Mouse (Mus musculus): ENCODE data around the gene Gm47985. TPM values are rescaled to one million over a fixed set of nuclear protein-coding genes. Genes with fewer than 3 reads are reported as not detected.
"Not testable (repeated sequence)": the region's sequence is repeated elsewhere in the genome, so short reads cannot be mapped to it uniquely, and the experiment has no call there.

Gm47985 gene
- polyA plus RNA-seq, 1 experiment from 2014 or later: 1.1 TPM

GRCm38 (mm10) chr1:151209824-151210355, 27.6 kb downstream of the Gm47985 start, which contains the start of gene Gm47996:
TSS of gene Gm47996 (plus strand) at chr1:151210131.
- H3K36me3 ChIP-seq; ATAC-seq (ENCODE audit: low FRiP score, low read depth); H3K4me3 ChIP-seq; H3K27ac ChIP-seq (replicated peaks); H3K4me1 ChIP-seq; H3K27me3 ChIP-seq; H3K9ac ChIP-seq (replicated peaks); H3K4me2 ChIP-seq (replicated peaks); H3K9me3 ChIP-seq: not testable (repeated sequence)
- WGBS: 88% methylated on average over 5 of the region's 8 CpGs

- H3K4me2 ChIP-seq (replicated peaks); H3K4me1 ChIP-seq; ATAC-seq (ENCODE audit: low FRiP score, low read depth); H3K9ac ChIP-seq (replicated peaks); H3K36me3 ChIP-seq; H3K9me3 ChIP-seq; H3K27ac ChIP-seq (replicated peaks); H3K27me3 ChIP-seq; H3K4me3 ChIP-seq: not testable (repeated sequence)
- WGBS: 91% methylated on average over 5 of the region's 5 CpGs
These were observed 29.3 kb downstream of the Gm47985 start for GRCm38 (mm10) chr1:151211666-151212065.

GRCm38 (mm10) chr1:151214862-151215261, 32.5 kb downstream of the Gm47985 start:
- no peak overlapping the region for H3K4me3 ChIP-seq

GRCm38 (mm10) chr1:151215985-151216384, 33.6 kb downstream of the Gm47985 start:
- no peaks in the 10 kb centered on the region for H3K36me3 ChIP-seq
- H3K4me3 ChIP-seq: no peak overlapping the region
- no peak overlapping the region for H3K4me2 ChIP-seq (replicated peaks)
- H3K27me3 ChIP-seq: no peaks in the 10 kb centered on the region
- no peak overlapping the region for H3K9ac ChIP-seq (replicated peaks)
- 87% methylated on average over 1 of the region's 1 CpGs for WGBS
- H3K9me3 ChIP-seq: no peaks in the 10 kb centered on the region
- no peak overlapping the region for H3K27ac ChIP-seq (replicated peaks)
- H3K4me1 ChIP-seq: no peaks in the 10 kb centered on the region
- no peak for ATAC-seq (ENCODE audit: low FRiP score, low read depth)

More at GRCm38 (mm10) chr1:151214862-151215261, 32.5 kb downstream of the Gm47985 start:
- WGBS: 83% methylated on average over 2 of the region's 2 CpGs
- no peaks in the 10 kb centered on the region for H3K27me3 ChIP-seq
- ATAC-seq (ENCODE audit: low FRiP score, low read depth): no peak
- H3K9me3 ChIP-seq: no peaks in the 10 kb centered on the region
- no peak overlapping the region for H3K27ac ChIP-seq (replicated peaks)
- H3K36me3 ChIP-seq: no peaks in the 10 kb centered on the region
- no peaks in the 10 kb centered on the region for H3K4me1 ChIP-seq
- no peak overlapping the region for H3K9ac ChIP-seq (replicated peaks)
- no peak overlapping the region for H3K4me2 ChIP-seq (replicated peaks)

GRCm38 (mm10) chr1:151216417-151216816, 34.1 kb downstream of the Gm47985 start:
- 57% methylated on average over 3 of the region's 3 CpGs for WGBS
- no peak for ATAC-seq (ENCODE audit: low FRiP score, low read depth)

GRCm38 (mm10) chr1:151219045-151219444, 36.7 kb downstream of the Gm47985 start:
- no peak overlapping the region for H3K4me3 ChIP-seq
- ATAC-seq (ENCODE audit: low FRiP score, low read depth): no peak
- no peaks in the 10 kb centered on the region for H3K4me1 ChIP-seq
- H3K36me3 ChIP-seq: no peaks in the 10 kb centered on the region
- H3K27ac ChIP-seq (replicated peaks): no peak overlapping the region
- no peak overlapping the region for H3K9ac ChIP-seq (replicated peaks)
- no peaks in the 10 kb centered on the region for H3K9me3 ChIP-seq
- 92% methylated on average over 5 of the region's 5 CpGs for WGBS
- no peak overlapping the region for H3K4me2 ChIP-seq (replicated peaks)
- no peaks in the 10 kb centered on the region for H3K27me3 ChIP-seq

More at GRCm38 (mm10) chr1:151216417-151216816, 34.1 kb downstream of the Gm47985 start:
- no peak overlapping the region for H3K27ac ChIP-seq (replicated peaks)
- H3K27me3 ChIP-seq: no peaks in the 10 kb centered on the region
- H3K9ac ChIP-seq (replicated peaks): no peak overlapping the region
- no peaks in the 10 kb centered on the region for H3K36me3 ChIP-seq
- no peak overlapping the region for H3K4me2 ChIP-seq (replicated peaks)
- no peaks in the 10 kb centered on the region for H3K4me1 ChIP-seq
- no peak overlapping the region for H3K4me3 ChIP-seq
- H3K9me3 ChIP-seq: no peaks in the 10 kb centered on the region

- no peaks in the 10 kb centered on the region for H3K27me3 ChIP-seq
- H3K27ac ChIP-seq (replicated peaks): no peak overlapping the region
- H3K4me1 ChIP-seq: no peaks in the 10 kb centered on the region
- no peaks in the 10 kb centered on the region for H3K36me3 ChIP-seq
- no peaks in the 10 kb centered on the region for H3K9me3 ChIP-seq
- WGBS: 73% methylated on average over 7 of the region's 7 CpGs
- ATAC-seq (ENCODE audit: low FRiP score, low read depth): no peak
- no peak overlapping the region for H3K9ac ChIP-seq (replicated peaks)
- no peak overlapping the region for H3K4me3 ChIP-seq
- no peak overlapping the region for H3K4me2 ChIP-seq (replicated peaks)
These were observed 37.8 kb downstream of the Gm47985 start for GRCm38 (mm10) chr1:151220098-151220497.

GRCm38 (mm10) chr1:151222561-151223267, 40.4 kb downstream of the Gm47985 start:
- ATAC-seq (ENCODE audit: low FRiP score, low read depth): no peak
- Histone ChIP-seq H3K4me2 (replicated peaks) (no peak overlapping the region), H3K36me3 (no peaks in the 10 kb centered on the region), H3K9me3 (no peaks in the 10 kb centered on the region), H3K27me3 (no peaks in the 10 kb centered on the region), H3K27ac (replicated peaks) (no peak overlapping the region), H3K9ac (replicated peaks) (no peak overlapping the region), H3K4me1 (no peaks in the 10 kb centered on the region), H3K4me3 (no peak overlapping the region)
- WGBS: 89% methylated on average over 10 of the region's 10 CpGs

- H3K36me3 ChIP-seq: no peaks in the 10 kb centered on the region
- H3K27ac ChIP-seq (replicated peaks): no peak overlapping the region
- WGBS: 69% methylated on average over 1 of the region's 1 CpGs
- no peak overlapping the region for H3K9ac ChIP-seq (replicated peaks)
- H3K27me3 ChIP-seq: no peaks in the 10 kb centered on the region
- H3K9me3 ChIP-seq: no peaks in the 10 kb centered on the region
- H3K4me2 ChIP-seq (replicated peaks): no peak overlapping the region
- H3K4me3 ChIP-seq: no peak overlapping the region
- no peaks in the 10 kb centered on the region for H3K4me1 ChIP-seq
- no peak for ATAC-seq (ENCODE audit: low FRiP score, low read depth)
These were observed 41.0 kb downstream of the Gm47985 start for GRCm38 (mm10) chr1:151223377-151223776.

- no peak overlapping the region for H3K9ac ChIP-seq (replicated peaks)
- H3K27me3 ChIP-seq: no peaks in the 10 kb centered on the region
- no peak overlapping the region for H3K27ac ChIP-seq (replicated peaks)
- WGBS: 90% methylated on average over 1 of the region's 1 CpGs
- H3K4me2 ChIP-seq (replicated peaks): no peak overlapping the region
- H3K36me3 ChIP-seq: no peaks in the 10 kb centered on the region
- ATAC-seq (ENCODE audit: low FRiP score, low read depth): no peak
- H3K9me3 ChIP-seq: no peaks in the 10 kb centered on the region
- no peaks in the 10 kb centered on the region for H3K4me1 ChIP-seq
- H3K4me3 ChIP-seq: no peak overlapping the region
These were observed 42.2 kb downstream of the Gm47985 start for GRCm38 (mm10) chr1:151224536-151224935.

GRCm38 (mm10) chr1:151227506-151227905, 45.2 kb downstream of the Gm47985 start:
- H3K36me3 ChIP-seq: no peaks in the 10 kb centered on the region
- H3K9ac ChIP-seq (replicated peaks): no peak overlapping the region
- no peaks in the 10 kb centered on the region for H3K9me3 ChIP-seq
- no peaks in the 10 kb centered on the region for H3K4me1 ChIP-seq
- H3K4me2 ChIP-seq (replicated peaks): no peak overlapping the region
- H3K4me3 ChIP-seq: no peak overlapping the region
- no peak for ATAC-seq (ENCODE audit: low FRiP score, low read depth)
- no peaks in the 10 kb centered on the region for H3K27me3 ChIP-seq
- WGBS: 83% methylated on average over 8 of the region's 8 CpGs
- no peak overlapping the region for H3K27ac ChIP-seq (replicated peaks)

GRCm38 (mm10) chr1:151228320-151228989, 46.1 kb downstream of the Gm47985 start:
- Histone ChIP-seq H3K4me1 (no peaks in the 10 kb centered on the region), H3K27me3 (no peaks in the 10 kb centered on the region), H3K9me3 (no peaks in the 10 kb centered on the region), H3K4me2 (replicated peaks) (no peak overlapping the region), H3K4me3 (no peak overlapping the region), H3K27ac (replicated peaks) (no peak overlapping the region), H3K9ac (replicated peaks) (no peak overlapping the region), H3K36me3 (no peaks in the 10 kb centered on the region)
- ATAC-seq (ENCODE audit: low FRiP score, low read depth): no peak
- WGBS: 70% methylated on average over 1 of the region's 1 CpGs

Measured in midbrain, embryonic 12.5 days (tissue).